Mouse (Mus musculus): ENCODE data around the gene Tpcn2. TPM values are rescaled to one million over a fixed set of nuclear protein-coding genes. Genes with fewer than 3 reads are reported as not detected.

Gene Tpcn2
- total RNA-seq (2021) = 1 to 10 TPM; 4.7 to 5.0 TPM

GRCm38 (mm10) chr7:145283487-145284187 lies at the start of gene Tpcn2:
Gene Tpcn2, minus strand, starts transcription at chr7:145284011.
- DNase-seq = peak; percentile 94
- intact Hi-C loops (cut with DNase I) = no loop called here

- intact Hi-C loops (cut with DNase I) = no loop called here
- peak; percentile 69 for DNase-seq
Observed at GRCm38 (mm10) chr7:145332376-145333041, 48.7 kb upstream of the Tpcn2 start.

- intact Hi-C loops (cut with DNase I) = no loop called here
- no peak for DNase-seq
Observed at GRCm38 (mm10) chr7:145330641-145331040, 46.8 kb upstream of the Tpcn2 start.

GRCm38 (mm10) chr7:145329982-145330381 lies 46.2 kb upstream of the Tpcn2 start:
- DNase-seq = no peak
- intact Hi-C loops (cut with DNase I) = no loop called here

- no peak for DNase-seq
- intact Hi-C loops (cut with DNase I) = no loop called here
Observed at GRCm38 (mm10) chr7:145325697-145326096, 41.9 kb upstream of the Tpcn2 start.

- intact Hi-C loops (cut with DNase I) = no loop called here
Observed at GRCm38 (mm10) chr7:145323607-145324006, 39.8 kb upstream of the Tpcn2 start.

GRCm38 (mm10) chr7:145319481-145319880 lies 35.7 kb upstream of the Tpcn2 start:
- intact Hi-C loops (cut with DNase I) = no loop called here
- DNase-seq = no peak

More at GRCm38 (mm10) chr7:145323607-145324006, 39.8 kb upstream of the Tpcn2 start:
- DNase-seq = no peak

- intact Hi-C loops (cut with DNase I) = no loop called here
- peak; percentile 55 for DNase-seq
Observed at GRCm38 (mm10) chr7:145317522-145317921, 33.7 kb upstream of the Tpcn2 start.

GRCm38 (mm10) chr7:145314785-145315411 lies 31.1 kb upstream of the Tpcn2 start, which contains the start of gene Mrgprd:
Gene Mrgprd, plus strand, starts transcription at chr7:145314835.
- DNase-seq = no peak

GRCm38 (mm10) chr7:145312137-145312536 lies 28.3 kb upstream of the Tpcn2 start:
- intact Hi-C loops (cut with DNase I) = no loop called here
- no peak for DNase-seq

More at GRCm38 (mm10) chr7:145314785-145315411, 31.1 kb upstream of the Tpcn2 start, which contains the start of gene Mrgprd:
- intact Hi-C loops (cut with DNase I) = no loop called here

- DNase-seq = no peak
- intact Hi-C loops (cut with DNase I) = no loop called here
Observed at GRCm38 (mm10) chr7:145310526-145310925, 26.7 kb upstream of the Tpcn2 start.

- DNase-seq = no peak
- intact Hi-C loops (cut with DNase I) = no loop called here
Observed at GRCm38 (mm10) chr7:145309877-145310276, 26.1 kb upstream of the Tpcn2 start.

GRCm38 (mm10) chr7:145308866-145309265 lies 25.1 kb upstream of the Tpcn2 start:
- intact Hi-C loops (cut with DNase I) = no loop called here
- peak; percentile 17 for DNase-seq

GRCm38 (mm10) chr7:145308061-145308675 lies 24.4 kb upstream of the Tpcn2 start:
- DNase-seq = peak; percentile 43
- intact Hi-C loops (cut with DNase I) = no loop called here

GRCm38 (mm10) chr7:145307636-145308035 lies 23.8 kb upstream of the Tpcn2 start:
- intact Hi-C loops (cut with DNase I) = no loop called here

GRCm38 (mm10) chr7:145304153-145304552 lies 20.3 kb upstream of the Tpcn2 start:
- intact Hi-C loops (cut with DNase I) = no loop called here
- DNase-seq = no peak

More at GRCm38 (mm10) chr7:145307636-145308035, 23.8 kb upstream of the Tpcn2 start:
- no peak for DNase-seq

GRCm38 (mm10) chr7:145302488-145303285 lies 18.9 kb upstream of the Tpcn2 start:
- DNase-seq = peak; percentile 48
- intact Hi-C loops (cut with DNase I) = no loop called here

- DNase-seq = no peak
- intact Hi-C loops (cut with DNase I) = no loop called here
Observed at GRCm38 (mm10) chr7:145301341-145302005, 17.7 kb upstream of the Tpcn2 start.

- DNase-seq = no peak
- intact Hi-C loops (cut with DNase I) = no loop called here
Observed at GRCm38 (mm10) chr7:145301008-145301340, 17.2 kb upstream of the Tpcn2 start.

Measured in left cerebral cortex, postnatal 4 days (tissue).